Mouse (Mus musculus) myocyte (in vitro differentiated cells): ENCODE measurements around the gene Erich6b.

Experiments
- CEBPB ChIP-seq: IDR thresholded peaks from 2 replicates; pipeline ENCODE4 v1.6.1; 2011; ENCODE audit warnings: mild to moderate bottlenecking, moderate library complexity; ENCODE audit not compliant: poor library complexity, insufficient read depth, severe bottlenecking
- E2F4 ChIP-seq: IDR thresholded peaks from one replicate; pipeline ENCODE4 v1.6.1; 2011; ENCODE audit warnings: mild to moderate bottlenecking, control low read depth, moderate library complexity; ENCODE audit not compliant: insufficient read depth
- MAX ChIP-seq: IDR thresholded peaks from one replicate; pipeline ENCODE4 v1.6.1; 2011; ENCODE audit warnings: low read depth, mild to moderate bottlenecking, control low read depth
- MYOD1 ChIP-seq, 3 experiments: IDR thresholded peaks; one replicate each; pipeline ENCODE4 v1.6.1; 2011; ENCODE audit warnings: control low read depth in 2 of 3, low read depth in 2 of 3, mild to moderate bottlenecking in 2 of 3, moderate library complexity in 1 of 3; ENCODE audit not compliant: insufficient read length in 2 of 3, control insufficient read depth in 1 of 3
- MYOG ChIP-seq, 3 experiments: IDR thresholded peaks; one replicate each; pipeline ENCODE4 v1.6.1; 2011; ENCODE audit warnings: control low read depth in 2 of 3, low read depth in 2 of 3, mild to moderate bottlenecking in 2 of 3; ENCODE audit not compliant: insufficient read length in 2 of 3, control insufficient read depth in 1 of 3, insufficient read depth in 1 of 3
- POLR2A ChIP-seq: IDR thresholded peaks from one replicate; pipeline ENCODE4 v1.6.1; 2011; ENCODE audit warnings: low read depth, mild to moderate bottlenecking, control low read depth, moderate library complexity; ENCODE audit not compliant: insufficient read length
- POLR2AphosphoS2 ChIP-seq: IDR thresholded peaks from one replicate; pipeline ENCODE4 v1.6.1; 2011; ENCODE audit warnings: low read depth, control low read depth; ENCODE audit not compliant: insufficient read length
- SRF ChIP-seq: IDR thresholded peaks from one replicate; pipeline ENCODE4 v1.6.1; 2011; ENCODE audit warnings: low read depth; ENCODE audit not compliant: control insufficient read depth, insufficient read length
- TCF12 ChIP-seq: IDR thresholded peaks from one replicate; pipeline ENCODE4 v1.6.1; 2011; ENCODE audit warnings: mild to moderate bottlenecking, control low read depth; ENCODE audit not compliant: poor library complexity, insufficient read depth, severe bottlenecking
- TCF3 ChIP-seq: IDR thresholded peaks from one replicate; pipeline ENCODE4 v1.6.1; 2011; ENCODE audit warnings: low read depth, control low read depth; ENCODE audit not compliant: insufficient read length
- USF1 ChIP-seq: IDR thresholded peaks from one replicate; pipeline ENCODE4 v1.6.1; 2011; ENCODE audit warnings: low read depth, mild to moderate bottlenecking, control low read depth, moderate library complexity

DNA sequence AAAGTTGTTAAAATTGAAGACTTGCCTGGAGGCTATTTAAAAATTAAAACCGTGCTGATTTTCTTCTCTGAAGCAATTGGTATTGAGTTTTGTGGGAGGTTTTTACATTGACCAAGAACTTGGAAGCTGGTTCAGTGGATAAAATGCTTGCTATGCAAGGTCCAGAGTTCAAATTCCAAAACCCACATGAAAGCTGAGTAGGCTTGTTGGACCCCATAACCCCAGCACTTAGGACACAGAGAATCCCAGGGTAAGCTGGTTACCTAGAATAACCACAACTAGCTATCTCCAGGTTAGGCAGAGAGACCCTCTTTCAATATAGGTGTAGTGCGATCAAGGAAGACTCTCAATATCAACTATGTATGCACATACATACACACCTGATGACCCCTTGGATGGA, 32.9 kb upstream of the Erich6b start:
- no peak for TF ChIP-seq POLR2A
- TF ChIP-seq MYOG (IDR thresholded peaks at IDR 0.05; ENCODE audit: control insufficient read depth in 1 of 3, insufficient read depth in 1 of 3, insufficient read length in 2 of 3, low read depth in 2 of 3), result no peak
- TF ChIP-seq MAX, result no peak
- TF ChIP-seq USF1, result no peak
- TF ChIP-seq SRF, result no peak
- no peak for TF ChIP-seq TCF12
- TF ChIP-seq POLR2AphosphoS2, result no peak
- no peak for TF ChIP-seq E2F4
- TF ChIP-seq TCF3, result no peak
- TF ChIP-seq CEBPB, result no peak
- no peak for TF ChIP-seq MYOD1 (IDR thresholded peaks at IDR 0.05; ENCODE audit: control insufficient read depth in 1 of 3, insufficient read length in 2 of 3, low read depth in 2 of 3)
